Mouse (Mus musculus) olfactory bulb, adult 2 months (tissue): ENCODE results near the gene Tent4b.

Source experiments
- CTCF ChIP-seq: fragments of 200-500 bp; IDR thresholded peaks from 2 replicates; pipeline ENCODE4 v1.5.1; 2012; ENCODE audit warnings: low read depth, mild to moderate bottlenecking, low read length, moderate library complexity; ENCODE audit not compliant: insufficient read depth
- POLR2A ChIP-seq: fragments of 200-500 bp; IDR thresholded peaks from 2 replicates; pipeline ENCODE4 v1.6.1; 2012; ENCODE audit warnings: mild to moderate bottlenecking, low read depth, low read length, moderate library complexity; ENCODE audit not compliant: insufficient read depth

GRCm38 (mm10) chr8:88198945-88199571, at the start of gene Tent4b:
- TF ChIP-seq POLR2A (peak; percentile 96), CTCF (0 out of 2 replicates have a peak, but pooled peaks have one; percentile 10)
